Mouse (Mus musculus) ES-Bruce4 (cell line): Measurements from ENCODE around the gene Kcne1.

Source experiments
- CTCF ChIP-seq: IDR thresholded peaks from one replicate; pipeline ENCODE4 v1.8.1; 2011; ENCODE audit warnings: low read depth, low read length
- EP300 ChIP-seq: IDR thresholded peaks from 2 replicates; pipeline ENCODE4 v1.6.1; 2011; ENCODE audit warnings: low read depth, low read length; ENCODE audit not compliant: insufficient read depth
- POLR2A ChIP-seq: IDR thresholded peaks from one replicate; pipeline ENCODE4 v1.8.1; 2011; ENCODE audit warnings: low read length; ENCODE audit not compliant: insufficient read depth

DNA sequence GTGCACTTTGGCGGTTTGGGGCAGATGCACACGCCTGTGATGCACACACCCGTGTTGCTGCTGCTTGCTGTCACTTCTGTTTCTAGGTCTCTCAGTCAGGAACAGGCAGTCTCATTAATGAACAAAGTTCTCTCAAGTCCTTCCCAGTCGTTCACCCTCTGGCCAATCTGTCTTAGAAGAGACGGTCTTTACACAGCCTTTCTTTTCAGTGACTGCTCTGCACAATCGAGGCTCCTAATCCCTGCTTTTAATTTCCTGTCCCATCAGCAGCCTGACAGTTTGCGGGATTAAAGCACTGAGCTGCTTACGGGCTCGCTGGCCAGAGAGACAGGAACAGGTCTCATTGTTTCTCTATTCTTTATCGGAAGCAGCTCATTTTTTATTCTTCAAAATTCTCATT lies 28.4 kb upstream of the Kcne1 start:
- no peak for TF ChIP-seq CTCF
- TF ChIP-seq EP300: no peak
- no peak for TF ChIP-seq POLR2A
